Mouse (Mus musculus) ovary, postnatal 36 days (tissue): ENCODE measurements around the gene Nsun4.

Experiments used
- DNase-seq: peaks from one replicate; pipeline ENCODE4 v3.0.0; 2022; ENCODE audit warnings: low spot score, mixed read lengths

Nsun4 gene

DNA sequence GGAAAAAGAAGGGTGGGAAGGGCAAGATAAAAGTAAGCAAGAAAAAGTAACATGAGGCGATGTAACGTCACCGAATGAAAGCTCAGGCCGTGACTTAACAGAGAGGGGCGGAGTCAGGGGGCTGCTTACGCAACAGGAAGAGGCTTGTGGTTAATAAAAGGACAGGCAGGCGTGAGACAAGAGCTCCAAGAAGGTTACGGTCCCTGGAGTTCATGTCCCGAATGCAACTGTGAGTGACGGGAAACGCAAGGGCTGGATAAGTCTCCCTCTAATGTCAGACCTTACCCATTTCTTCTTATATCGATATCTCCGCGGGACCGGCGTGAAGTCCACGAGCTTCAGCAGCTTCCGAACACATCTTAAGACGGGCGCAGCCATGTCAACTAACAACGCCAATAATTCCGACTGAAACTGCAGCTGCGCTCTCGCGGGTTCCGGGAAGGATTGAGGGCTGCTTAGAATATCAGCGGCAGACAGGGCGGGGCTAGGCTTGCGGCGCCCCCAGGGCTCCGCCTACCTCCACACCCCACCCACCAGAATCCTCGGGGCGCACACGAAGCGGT, at the start of gene Nsun4:
Nsun4 (minus strand) TSS at position 478 of the 563 bp plus-strand sequence.
- DNase-seq, result peak; percentile 89

GRCm38 (mm10) chr4:116100959-116101358, 47.3 kb upstream of the Nsun4 start:
- no peak for DNase-seq

DNA sequence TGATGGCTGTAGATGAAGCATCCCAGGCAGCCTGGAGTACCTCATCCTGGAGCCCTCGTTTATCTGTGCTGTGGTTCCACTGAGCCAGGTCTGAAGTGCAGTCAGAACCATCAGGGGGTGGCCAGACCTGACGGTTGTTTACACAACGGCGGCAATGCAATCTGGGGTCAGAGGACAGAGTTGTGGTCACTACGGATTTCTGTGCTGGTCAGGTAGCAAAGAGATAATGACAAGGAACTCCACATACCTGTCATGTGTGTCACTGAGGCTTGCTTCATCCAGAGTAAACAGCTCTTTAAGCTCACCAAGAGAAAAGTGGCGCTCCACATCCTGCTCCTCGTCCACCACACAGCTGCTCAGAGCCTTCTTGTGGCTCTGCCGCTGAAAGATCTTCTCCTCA, 43.5 kb upstream of the Nsun4 start:
- no peak for DNase-seq

GRCm38 (mm10) chr4:116096291-116096690, 42.6 kb upstream of the Nsun4 start:
- DNase-seq, result no peak

- DNase-seq, result no peak
Observed at GRCm38 (mm10) chr4:116088510-116089249, 35.0 kb upstream of the Nsun4 start.

- peak; percentile 16 for DNase-seq
Observed at GRCm38 (mm10) chr4:116077240-116078095, 23.8 kb upstream of the Nsun4 start.

DNA sequence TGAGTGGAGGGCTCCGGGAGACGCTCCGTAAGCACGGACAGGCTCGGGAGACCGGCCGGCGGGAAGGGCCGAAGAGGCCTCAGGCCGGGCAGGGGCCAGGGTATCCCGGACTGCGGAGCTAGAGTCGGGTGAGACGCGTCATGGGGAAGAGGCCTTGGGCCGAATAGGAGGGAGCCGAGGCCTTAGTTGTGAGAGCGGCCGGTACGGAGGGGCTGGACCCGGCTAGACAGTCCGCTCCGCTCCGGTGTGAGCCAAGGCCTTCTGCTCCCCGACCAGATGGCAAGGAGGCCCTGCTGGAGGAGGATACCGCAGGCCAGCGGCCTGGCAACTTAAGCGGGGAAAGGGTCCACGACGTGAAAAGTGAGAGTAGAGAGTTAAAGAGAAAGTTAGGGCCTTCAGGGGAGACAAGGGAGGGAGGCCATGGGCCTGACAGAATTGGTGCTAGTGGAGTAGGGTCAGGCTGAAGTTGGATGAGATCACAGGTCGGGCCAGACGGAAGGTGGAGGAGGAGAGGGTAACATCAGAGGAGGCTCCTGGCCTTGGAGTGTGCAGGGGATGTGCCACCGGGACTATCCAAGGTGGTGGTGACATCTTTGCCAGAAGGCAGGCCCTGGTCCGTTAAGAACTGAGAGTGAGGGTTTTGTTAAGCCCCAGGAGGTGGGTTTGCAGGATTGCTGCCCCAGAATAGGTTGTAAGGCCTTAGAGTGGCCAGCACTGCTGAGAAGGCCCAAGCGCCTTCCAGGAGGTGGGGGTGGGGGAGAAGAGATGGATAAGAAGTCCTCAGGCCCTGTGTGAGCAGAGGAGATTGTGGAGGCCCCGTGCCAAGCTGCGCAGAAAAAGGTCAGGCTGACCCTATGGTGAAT, 22.9 kb upstream of the Nsun4 start:
- DNase-seq, result peak; percentile 76

- peak; percentile 74 for DNase-seq
Observed at GRCm38 (mm10) chr4:116075631-116076368, 22.1 kb upstream of the Nsun4 start.

DNA sequence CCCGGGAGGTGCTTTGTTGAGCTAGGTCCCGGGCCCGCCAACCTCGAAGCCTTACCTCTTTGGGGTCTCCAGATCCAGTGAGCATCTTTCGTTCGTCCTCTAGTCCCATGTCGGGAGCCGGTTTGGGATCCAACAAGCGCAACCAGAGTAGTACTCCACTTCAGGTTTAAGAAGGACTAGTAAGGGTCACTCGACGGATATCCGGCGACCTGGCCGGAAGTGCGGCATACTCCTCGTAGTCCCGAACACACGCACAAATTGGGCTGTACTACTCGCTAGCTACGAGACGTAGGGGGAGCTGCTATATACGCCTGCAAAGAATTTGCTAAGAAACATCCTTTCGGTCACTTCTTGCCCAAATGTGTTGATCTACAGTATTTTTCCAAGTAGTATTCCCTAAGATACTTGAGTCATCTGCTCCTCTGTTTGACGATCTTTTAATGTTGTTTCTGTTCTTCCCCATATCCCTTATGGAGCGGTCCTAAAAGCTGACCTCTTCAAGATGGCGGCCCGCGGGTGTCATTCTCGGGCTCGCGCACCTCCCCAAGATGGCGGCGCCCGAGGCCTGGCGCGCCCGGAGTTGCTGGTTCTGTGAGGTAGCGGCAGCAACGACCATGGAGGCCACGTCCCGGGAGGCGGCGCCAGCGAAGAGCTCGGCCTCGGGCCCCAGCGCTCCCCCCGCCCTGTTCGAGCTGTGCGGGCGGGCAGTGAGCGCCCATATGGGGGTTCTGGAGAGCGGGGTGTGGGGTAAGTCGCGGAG, 21.4 kb upstream of the Nsun4 start, which contains the start of the genes Uqcrh and Lrrc41:
Uqcrh (minus strand) TSS at position 211 of the 760 bp plus-strand sequence.
Lrrc41 (plus strand) TSS at position 409 of the 760 bp plus-strand sequence.
- peak; percentile 93 for DNase-seq

DNA sequence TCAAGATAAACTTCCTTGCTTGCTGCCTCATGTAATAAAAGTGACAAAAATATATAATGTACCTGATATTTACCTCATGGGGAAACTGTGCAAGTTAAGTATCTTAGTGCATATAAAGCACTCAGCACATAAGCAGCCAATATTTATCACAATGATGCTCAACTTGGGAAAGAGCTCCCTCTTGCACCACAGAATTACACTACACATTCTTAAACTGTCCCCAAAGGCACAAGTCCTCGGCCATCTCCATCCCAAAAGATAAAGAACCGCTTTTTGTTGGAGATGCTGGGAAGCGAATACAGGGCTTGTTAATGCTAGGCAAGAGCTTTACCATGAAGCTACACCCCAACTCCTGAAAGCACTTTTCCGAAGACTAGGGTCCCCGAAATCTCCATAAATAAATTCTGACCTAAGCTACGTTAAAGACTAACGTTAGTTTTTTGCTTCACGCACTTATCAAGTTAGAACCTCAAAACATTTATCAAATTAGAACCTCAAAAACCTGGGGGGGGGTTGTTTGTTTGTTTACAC, 20.5 kb upstream of the Nsun4 start:
- DNase-seq, result no peak

GRCm38 (mm10) chr4:116073146-116073545, 19.5 kb upstream of the Nsun4 start:
- DNase-seq, result no peak

DNA sequence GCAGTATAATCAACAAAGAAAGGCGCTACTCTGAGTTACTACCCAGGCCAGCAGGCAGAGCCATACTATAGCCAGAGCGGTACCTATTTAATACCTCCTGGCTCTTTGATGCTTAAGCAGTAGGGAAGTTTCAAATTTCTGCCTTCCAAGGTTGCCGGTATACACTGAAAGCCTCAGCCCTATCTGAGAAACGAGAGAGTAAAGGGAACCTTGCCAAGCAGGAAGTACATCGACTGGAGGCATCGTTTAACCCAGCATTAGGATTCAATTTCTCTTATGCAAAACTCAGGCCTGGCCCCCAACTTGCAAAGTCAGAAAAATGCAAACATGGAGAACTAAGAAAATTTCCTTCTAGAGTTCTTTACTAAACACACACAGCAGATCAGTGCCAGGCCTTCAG, 16.4 kb upstream of the Nsun4 start:
- no peak for DNase-seq

- DNase-seq, result no peak
Observed at GRCm38 (mm10) chr4:116063855-116064254, 10.2 kb upstream of the Nsun4 start.

- DNase-seq, result no peak
Observed at GRCm38 (mm10) chr4:116059012-116059726, 5.5 kb upstream of the Nsun4 start.

DNA sequence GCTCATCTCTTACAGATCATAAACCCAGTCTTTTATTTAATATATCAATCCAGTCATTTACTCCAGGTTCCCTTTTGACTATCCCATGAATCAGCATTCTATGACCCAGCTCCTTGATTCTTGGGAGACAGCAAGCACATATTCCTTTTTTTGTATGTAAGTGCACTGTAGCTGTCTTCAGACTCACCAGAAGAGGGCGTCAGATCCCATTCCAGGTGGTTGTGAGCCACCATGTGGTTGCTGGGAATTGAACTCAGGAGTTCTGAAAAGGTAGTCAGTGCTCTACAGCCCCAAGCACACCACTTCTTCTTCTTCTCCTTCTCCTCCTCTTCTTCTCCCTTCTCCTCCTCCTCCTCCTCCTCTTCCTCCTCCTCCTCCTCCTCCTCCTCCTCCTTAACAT, 3.9 kb upstream of the Nsun4 start:
- no peak for DNase-seq

DNA sequence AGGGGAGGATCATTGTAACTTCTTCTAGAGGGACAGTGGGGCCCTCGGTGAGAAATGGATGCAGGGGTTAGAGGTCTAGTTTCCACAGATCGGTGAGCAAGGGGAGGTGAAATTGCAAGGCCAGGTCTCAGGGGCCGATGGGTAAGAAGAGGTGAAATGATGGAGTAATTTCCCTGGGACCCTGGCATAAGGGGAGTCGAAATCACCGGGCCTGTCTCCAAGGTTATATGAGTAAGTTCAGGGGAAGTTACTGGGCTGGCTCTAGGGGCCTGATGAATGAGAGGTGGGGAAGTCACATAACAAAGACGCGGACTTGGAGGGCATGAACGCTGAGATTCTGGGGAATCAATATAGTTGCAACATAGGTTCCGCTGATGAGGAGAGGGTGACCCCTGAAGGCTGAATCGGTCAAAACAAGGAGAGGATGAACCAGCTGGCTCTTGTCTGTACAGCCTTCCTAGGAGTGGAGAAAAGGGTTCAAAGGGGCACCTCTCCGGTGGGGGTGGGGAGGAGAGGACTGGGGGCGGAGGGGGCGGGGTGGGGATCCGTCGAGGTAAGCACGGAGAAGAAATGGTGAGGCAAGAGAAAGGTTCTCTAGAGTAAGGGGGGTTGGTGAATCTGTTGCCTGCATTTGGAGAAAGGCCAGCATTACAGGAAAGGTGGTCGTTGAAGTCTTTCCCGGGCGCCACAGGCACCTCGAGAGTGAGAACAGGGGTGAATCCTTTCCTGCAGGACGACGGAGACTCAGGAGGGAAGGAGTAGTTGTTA, 966 bp downstream of the Nsun4 start:
- peak; percentile 28 for DNase-seq

DNA sequence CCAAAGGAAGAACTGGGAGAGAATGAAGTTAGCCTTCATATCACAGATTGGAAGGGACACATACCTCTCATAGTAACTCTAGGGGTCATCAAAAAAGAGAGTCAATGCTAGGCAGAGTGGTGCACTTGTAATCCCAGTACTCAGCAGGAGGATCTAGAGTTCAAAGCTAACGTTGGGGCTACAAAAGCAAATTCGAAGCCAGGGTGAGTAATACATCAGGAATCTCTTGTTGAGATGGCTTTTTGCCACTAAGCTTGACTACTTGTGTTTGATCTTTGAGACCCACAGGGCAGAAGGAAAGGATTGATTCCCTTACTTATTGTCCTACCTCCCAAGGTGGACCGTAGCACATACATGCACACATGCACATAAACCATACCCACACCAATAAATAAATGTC, 4.5 kb downstream of the Nsun4 start:
- no peak for DNase-seq

GRCm38 (mm10) chr4:116048130-116048920, 5.4 kb downstream of the Nsun4 start:
- no peak for DNase-seq
